Mouse (Mus musculus) lung, postnatal 0 days (tissue): ENCODE measurements around the gene Gm19668.

Source experiments
- CTCF ChIP-seq: IDR thresholded peaks from 2 replicates; pipeline ENCODE4 v1.5.1; 2016; ENCODE audit warnings: antibody characterized with exemption, mild to moderate bottlenecking
- EP300 ChIP-seq: IDR thresholded peaks from 2 replicates; pipeline ENCODE4 v1.6.1; 2016; ENCODE audit warnings: antibody characterized with exemption, mild to moderate bottlenecking, control low read depth

DNA sequence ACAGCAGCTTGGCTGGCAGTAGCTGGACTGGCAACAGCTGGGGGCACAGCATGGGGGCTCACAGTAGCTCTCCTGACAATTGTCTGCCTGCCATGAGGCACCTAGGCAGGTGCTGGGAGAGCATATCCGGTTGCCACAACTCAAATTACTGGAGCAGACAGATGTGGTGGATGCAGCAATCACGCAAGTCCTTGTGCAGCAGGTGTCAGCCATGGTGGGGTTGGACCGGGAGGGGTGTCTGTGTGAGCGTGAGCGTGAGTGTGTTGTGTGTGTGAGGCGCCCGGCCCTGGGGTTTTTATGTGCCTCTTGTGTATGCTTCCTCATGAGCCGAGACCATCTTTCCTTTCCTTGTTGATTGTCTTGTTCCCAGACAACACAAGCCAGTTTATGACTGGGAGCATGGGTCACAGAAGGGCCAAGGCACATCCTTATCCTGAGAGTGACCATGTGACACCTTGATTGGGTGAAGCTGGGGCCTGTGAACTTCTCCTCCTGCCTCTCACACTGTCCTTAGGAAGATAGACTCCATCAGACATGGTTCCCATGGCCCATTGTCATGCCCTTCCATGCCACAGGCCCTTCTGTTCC lies at the start of gene Gm19668:
- TF ChIP-seq EP300 (no peak), CTCF (no peak)
